Mouse (Mus musculus) embryonic facial prominence, embryonic 15.5 days (tissue): ENCODE measurements at regions not wholly inside any gene's neighbourhood (a gene's known extent, or its start where the extent isn't known, plus 50 kb on each side); places are given as distances from the start of the nearest gene placed in this dataset.

Experiments used
- ATAC-seq: fragments of 200-750 bp; cut with Nextera tagmentation; 2 replicates; pipeline ENCODE4 v1.8.0; 2017; ENCODE audit warnings: low read depth, moderate TSS enrichment; ENCODE audit not compliant: insufficient number of reproducible peaks, low FRiP score, low TSS enrichment
- H3K27ac ChIP-seq: fragments of 300-500 bp; sonication (generic); replicated peaks from 2 replicates; pipeline ENCODE4 v1.5.1; 2015; ENCODE audit warnings: mild to moderate bottlenecking, inconsistent platforms
- H3K27me3 ChIP-seq: fragments of 300-500 bp; sonication (generic); 2 replicates; pipeline ENCODE4 v1.6.1; 2015; ENCODE audit warnings: inconsistent platforms
- H3K36me3 ChIP-seq: fragments of 300-500 bp; sonication (generic); 2 replicates; pipeline ENCODE4 v1.6.1; 2015; ENCODE audit warnings: mild to moderate bottlenecking, inconsistent platforms
- H3K4me1 ChIP-seq: fragments of 300-500 bp; sonication (generic); 2 replicates; pipeline ENCODE4 v1.6.1; 2015; ENCODE audit warnings: inconsistent platforms
- H3K4me2 ChIP-seq: fragments of 300-500 bp; sonication (generic); replicated peaks from 2 replicates; pipeline ENCODE4 v1.6.1; 2015; ENCODE audit warnings: mild to moderate bottlenecking, inconsistent platforms
- H3K4me3 ChIP-seq: fragments of 300-500 bp; sonication (generic); replicated peaks from 2 replicates; pipeline ENCODE4 v1.5.1; 2015; ENCODE audit warnings: mild to moderate bottlenecking, inconsistent platforms
- H3K9ac ChIP-seq: fragments of 300-500 bp; sonication (generic); 2 replicates; pipeline ENCODE4 v1.6.1; 2015; ENCODE audit warnings: inconsistent platforms
- H3K9me3 ChIP-seq: fragments of 300-500 bp; sonication (generic); replicated peaks from 2 replicates; pipeline ENCODE4 v1.6.1; 2016; ENCODE audit warnings: inconsistent platforms
- WGBS: fragments of 180-500 bp; shearing (Covaris S2); methylation state at CpG from one replicate; pipeline ENCODE4 v1.1.7; 2015; 5-methylcytosine and 5-hydroxymethylcytosine counted together

- H3K4me1 ChIP-seq = no peaks in the 10 kb centered on the region
- no peak overlapping the region for H3K4me3 ChIP-seq
- H3K36me3 ChIP-seq = no peaks in the 10 kb centered on the region
- no peaks in the 10 kb centered on the region for H3K9me3 ChIP-seq
- no peak overlapping the region for H3K27ac ChIP-seq
- no peak overlapping the region for H3K9ac ChIP-seq
- H3K4me2 ChIP-seq = no peak overlapping the region
- H3K27me3 ChIP-seq = no peaks in the 10 kb centered on the region
- peak; percentile 100 for ATAC-seq
- 77% methylated on average over 7 of the region's 7 CpGs for WGBS
Observed at GRCm38 (mm10) chr1:102628061-102628460, 2140.3 kb upstream of the Cdh20 start.

GRCm38 (mm10) chr1:102644379-102644778 lies 2123.9 kb upstream of the Cdh20 start:
- no peaks in the 10 kb centered on the region for H3K4me1 ChIP-seq
- H3K4me3 ChIP-seq = no peak overlapping the region
- no peaks in the 10 kb centered on the region for H3K27me3 ChIP-seq
- 37% methylated on average over 1 of the region's 1 CpGs for WGBS
- no peak for ATAC-seq
- no peaks in the 10 kb centered on the region for H3K9me3 ChIP-seq
- H3K36me3 ChIP-seq = no peaks in the 10 kb centered on the region
- no peak overlapping the region for H3K9ac ChIP-seq
- H3K27ac ChIP-seq = no peak overlapping the region
- H3K4me2 ChIP-seq = no peak overlapping the region

GRCm38 (mm10) chr1:102687367-102688070 lies 2080.8 kb upstream of the Cdh20 start:
- 84% methylated on average over 2 of the region's 2 CpGs for WGBS
- Histone ChIP-seq H3K27me3 (no peaks in the 10 kb centered on the region), H3K9ac (no peak overlapping the region), H3K4me1 (no peaks in the 10 kb centered on the region), H3K36me3 (no peaks in the 10 kb centered on the region), H3K27ac (no peak overlapping the region), H3K9me3 (no peaks in the 10 kb centered on the region), H3K4me3 (no peak overlapping the region), H3K4me2 (no peak overlapping the region)
- no peak for ATAC-seq

GRCm38 (mm10) chr1:102716459-102716858 lies 2051.9 kb upstream of the Cdh20 start:
- Histone ChIP-seq H3K27ac (no peak overlapping the region), H3K9me3 (no peaks in the 10 kb centered on the region), H3K4me2 (no peak overlapping the region), H3K4me1 (no peaks in the 10 kb centered on the region), H3K4me3 (no peak overlapping the region), H3K9ac (no peak overlapping the region), H3K36me3 (no peaks in the 10 kb centered on the region), H3K27me3 (no peaks in the 10 kb centered on the region)
- no peak for ATAC-seq
- WGBS = 80% methylated on average over 2 of the region's 2 CpGs

GRCm38 (mm10) chr1:102733991-102734390 lies 2034.3 kb upstream of the Cdh20 start:
- Histone ChIP-seq H3K9me3 (no peaks in the 10 kb centered on the region), H3K27ac (no peak overlapping the region), H3K4me2 (no peak overlapping the region), H3K4me1 (no peaks in the 10 kb centered on the region), H3K27me3 (no peaks in the 10 kb centered on the region), H3K4me3 (no peak overlapping the region), H3K36me3 (no peaks in the 10 kb centered on the region), H3K9ac (no peak overlapping the region)
- no peak for ATAC-seq
- WGBS = 96% methylated on average over 1 of the region's 1 CpGs

GRCm38 (mm10) chr1:102735392-102735791 lies 2032.9 kb upstream of the Cdh20 start:
- H3K36me3 ChIP-seq = no peaks in the 10 kb centered on the region
- 51% methylated on average over 3 of the region's 3 CpGs for WGBS
- H3K27ac ChIP-seq = no peak overlapping the region
- H3K9me3 ChIP-seq = no peaks in the 10 kb centered on the region
- H3K27me3 ChIP-seq = no peaks in the 10 kb centered on the region
- H3K4me3 ChIP-seq = no peak overlapping the region
- H3K4me1 ChIP-seq = no peaks in the 10 kb centered on the region
- H3K4me2 ChIP-seq = no peak overlapping the region
- no peak overlapping the region for H3K9ac ChIP-seq
- no peak for ATAC-seq

- no peaks in the 10 kb centered on the region for H3K36me3 ChIP-seq
- no peak for ATAC-seq
- no peaks in the 10 kb centered on the region for H3K4me1 ChIP-seq
- WGBS = 74% methylated on average over 1 of the region's 1 CpGs
- no peaks in the 10 kb centered on the region for H3K27me3 ChIP-seq
- no peak overlapping the region for H3K27ac ChIP-seq
- H3K9me3 ChIP-seq = no peaks in the 10 kb centered on the region
- no peak overlapping the region for H3K9ac ChIP-seq
- H3K4me2 ChIP-seq = no peak overlapping the region
- no peak overlapping the region for H3K4me3 ChIP-seq
Observed at GRCm38 (mm10) chr1:102757941-102758340, 2010.4 kb upstream of the Cdh20 start.
